Mouse (Mus musculus) kidney, postnatal 14 days (tissue): ENCODE data around the gene Zfp143.
"Not testable (repeated sequence)": the region's sequence is repeated elsewhere in the genome, so short reads cannot be mapped to it uniquely, and the experiment has no call there.

Experiments used
- DNase-seq: peaks from one replicate; pipeline ENCODE4 v3.0.0; 2022; ENCODE audit warnings: mixed read lengths

Gene Zfp143

GRCm38 (mm10) chr7:110061199-110061751, at the start of gene Zfp143:
Zfp143 (plus strand) TSS chr7:110061217.
- peak; percentile 100 for DNase-seq

GRCm38 (mm10) chr7:110011417-110011816, 49.6 kb upstream of the Zfp143 start:
- DNase-seq: no peak

GRCm38 (mm10) chr7:110014272-110014671, 46.7 kb upstream of the Zfp143 start:
- DNase-seq: no peak

GRCm38 (mm10) chr7:110018117-110018630, 42.8 kb upstream of the Zfp143 start, which contains the start of gene Ipo7:
Ipo7 (plus strand) TSS chr7:110018274.
- peak; percentile 95 for DNase-seq

GRCm38 (mm10) chr7:110018631-110019482, 42.2 kb upstream of the Zfp143 start:
- peak; percentile 74 for DNase-seq

- DNase-seq: no peak
Measured at GRCm38 (mm10) chr7:110023553-110023952, 37.5 kb upstream of the Zfp143 start.

- no peak for DNase-seq
Measured at GRCm38 (mm10) chr7:110026594-110026993, 34.4 kb upstream of the Zfp143 start.

GRCm38 (mm10) chr7:110028826-110029225, 32.2 kb upstream of the Zfp143 start:
- no peak for DNase-seq

GRCm38 (mm10) chr7:110030342-110030741, 30.7 kb upstream of the Zfp143 start:
- DNase-seq: no peak

- not testable (repeated sequence) for DNase-seq
Measured at GRCm38 (mm10) chr7:110057723-110058122, 3.3 kb upstream of the Zfp143 start.

- no peak for DNase-seq
Measured at GRCm38 (mm10) chr7:110059092-110059785, 1.8 kb upstream of the Zfp143 start.

GRCm38 (mm10) chr7:110060106-110060668, 830 bp upstream of the Zfp143 start:
- no peak for DNase-seq

GRCm38 (mm10) chr7:110060669-110061198, 283 bp upstream of the Zfp143 start:
- no peak for DNase-seq

- DNase-seq: peak; percentile 94
Measured at GRCm38 (mm10) chr7:110061752-110062273, 796 bp downstream of the Zfp143 start.

- no peak for DNase-seq
Measured at GRCm38 (mm10) chr7:110063731-110064130, 2.7 kb downstream of the Zfp143 start.

GRCm38 (mm10) chr7:110069070-110069469, 8.1 kb downstream of the Zfp143 start:
- DNase-seq: no peak

GRCm38 (mm10) chr7:110078168-110078567, 17.2 kb downstream of the Zfp143 start:
- no peak for DNase-seq

GRCm38 (mm10) chr7:110083386-110084165, 22.6 kb downstream of the Zfp143 start:
- peak; percentile 67 for DNase-seq

- DNase-seq: no peak
Measured at GRCm38 (mm10) chr7:110085217-110085616, 24.2 kb downstream of the Zfp143 start.

GRCm38 (mm10) chr7:110087914-110088313, 26.9 kb downstream of the Zfp143 start:
- no peak for DNase-seq

GRCm38 (mm10) chr7:110091670-110092069, 30.7 kb downstream of the Zfp143 start:
- DNase-seq: no peak

- DNase-seq: no peak
Measured at GRCm38 (mm10) chr7:110096332-110096731, 35.3 kb downstream of the Zfp143 start.
